8 mouse cellular contexts compared by ENCODE assay signal in the genomic region with DNA sequence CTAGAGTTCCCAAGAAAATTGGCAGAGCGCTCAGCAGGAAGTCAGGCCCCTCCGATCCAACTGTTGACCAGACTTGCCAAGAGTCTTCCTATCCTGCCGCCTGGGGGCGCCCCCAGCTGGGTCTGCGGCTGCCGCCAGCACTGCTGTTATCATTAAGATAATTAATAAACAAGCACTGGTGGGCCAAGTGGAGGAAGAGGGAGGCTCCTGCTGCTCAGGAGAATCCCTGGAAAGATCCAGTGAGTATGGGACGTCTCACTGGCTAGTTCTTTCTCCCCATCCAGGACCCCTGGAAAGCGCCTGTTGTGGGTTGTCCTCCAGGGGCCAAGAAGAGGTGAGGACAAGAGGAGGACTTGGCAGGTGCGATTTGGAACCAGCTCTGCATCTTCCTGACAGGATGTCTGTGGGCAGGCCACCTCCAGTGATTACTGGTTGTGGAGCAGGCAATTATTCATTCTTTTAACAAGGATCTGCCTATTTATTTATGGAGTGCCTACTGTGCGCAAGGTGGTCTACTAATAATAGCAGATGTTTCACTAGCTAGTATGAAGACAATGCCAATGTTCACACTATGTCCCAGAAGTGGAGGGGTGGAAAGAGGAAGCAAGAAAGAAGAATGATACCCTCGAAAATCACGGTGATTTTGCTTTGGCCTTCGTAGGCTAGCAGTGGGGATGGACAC. TPM values are rescaled to one million over a fixed set of nuclear protein-coding genes. Genes with fewer than 3 reads are reported as not detected.
DNase-seq lines count a peak whose midpoint lies in the region; ATAC-seq and TF ChIP-seq lines count a peak whose summit lies in the region.

No protein-coding gene starts in this region.

- H3K27ac ChIP-seq in MEL (ENCODE audit: control insufficient read depth, low read depth, low read length), result no peak overlapping the region
- 0 out of 2 replicates have a peak overlapping the region, but pooled peaks have one; percentile 6 for H3K27ac ChIP-seq in heart, embryonic 12.5 days (ENCODE audit: poor library complexity, severe bottlenecking)
- H3K27ac ChIP-seq in small intestine, adult 2 months (ENCODE audit: insufficient read depth, low read depth, low read length), result no peak overlapping the region

- peak; percentile 78 for DNase-seq in MEL (ENCODE audit: low read depth, low spot score)
- peak; percentile 71 to 76 for DNase-seq in cerebellum, postnatal 14 days
- peak; percentile 89 for DNase-seq in kidney, postnatal 10 days
- peak; percentile 83 for DNase-seq in lung, postnatal 36 days
- DNase-seq in frontal cortex, postnatal 25 days (ENCODE audit: low spot score in 2 of 2), result no peak

- peaks cover 14% of the 10 kb centered on the region for H3K27me3 ChIP-seq in C2C12 (ENCODE audit: control insufficient read depth, insufficient read depth, insufficient read length)
- H3K27me3 ChIP-seq in MEL (ENCODE audit: control insufficient read depth in 1 of 2, insufficient read depth in 2 of 2, low read length in 2 of 2), result peaks cover 0 to 5% of the 10 kb centered on the region in 2 experiments; a peak in 1 of 4 replicates
- peaks cover 20% of the 10 kb centered on the region; the same call in 1 of the 2 replicates for H3K27me3 ChIP-seq in heart, embryonic 12.5 days (replicated peaks)
- H3K27me3 ChIP-seq in small intestine, adult 2 months (ENCODE audit: control insufficient read depth, insufficient read depth, low read length), result peaks cover 11% of the 10 kb centered on the region

- H3K4me1 ChIP-seq in MEL (ENCODE audit: control insufficient read depth in 1 of 2, insufficient read depth in 2 of 2, low read length in 2 of 2), result peaks cover 2 to 12% of the 10 kb centered on the region in 2 experiments; a peak in 3 of 4 replicates
- H3K4me1 ChIP-seq in heart, embryonic 12.5 days (replicated peaks), result peaks cover 45% of the 10 kb centered on the region
- peaks cover 3% of the 10 kb centered on the region; the same call in 1 of the 2 replicates for H3K4me1 ChIP-seq in small intestine, adult 2 months (ENCODE audit: control insufficient read depth, insufficient read depth, insufficient read length, low read length)

- peak overlapping the region; percentile 97 for H3K4me2 ChIP-seq in heart, embryonic 12.5 days

- TF ChIP-seq CTCF in C2C12 (IDR thresholded peaks at IDR 0.05; ENCODE audit: control insufficient read depth, insufficient read depth, insufficient read length), result peak; percentile 43
- peak; percentile 70 to 91 (median 76) for TF ChIP-seq CTCF in MEL (IDR thresholded peaks at IDR 0.05 in 2 of 3, conservative IDR thresholded peaks at IDR 0.05 in 1 of 3; ENCODE audit: control insufficient read depth in 1 of 3, insufficient read depth in 1 of 3, low read depth in 2 of 3, low read length in 3 of 3, poor library complexity in 1 of 3, severe bottlenecking in 1 of 3)
- peak; percentile 57; the same call in 1 of the 2 replicates for TF ChIP-seq CTCF in small intestine, adult 2 months (IDR thresholded peaks at IDR 0.05; ENCODE audit: extremely low read depth, insufficient read length, insufficient replicate concordance, low read depth, low read length)

- H3K4me3 ChIP-seq in C2C12 (ENCODE audit: insufficient read depth, poor library complexity, severe bottlenecking) (no peak overlapping the region), MEL (ENCODE audit: control insufficient read depth in 1 of 2, insufficient read depth in 1 of 2, low read depth in 2 of 2, low read length in 2 of 2) (peak overlapping the region in 1 of 2 experiments; percentile 19; a peak in 1 of 4 replicates)
- peak overlapping the region; percentile 68; the same call in 1 of the 2 replicates for H3K4me3 ChIP-seq in heart, embryonic 12.5 days
- H3K4me3 ChIP-seq in small intestine, adult 2 months (ENCODE audit: low read depth, low read length), result no peak overlapping the region

- peak; percentile 59 for TF ChIP-seq RAD21 in MEL (IDR thresholded peaks at IDR 0.05; ENCODE audit: low read depth, low read length)

- H3K79me3 ChIP-seq in C2C12 (ENCODE audit: low read depth), result no peaks in the 10 kb centered on the region

- H3K36me3 ChIP-seq in C2C12 (ENCODE audit: control insufficient read depth, insufficient read depth), result no peaks in the 10 kb centered on the region
- 0 out of 4 replicates have a peak, but pooled peaks cover 0 to 4% of the 10 kb centered on the region in 2 experiments for H3K36me3 ChIP-seq in MEL (ENCODE audit: control insufficient read depth in 1 of 2, insufficient read depth in 2 of 2, low read length in 2 of 2)
- no peaks in the 10 kb centered on the region for H3K36me3 ChIP-seq in heart, embryonic 12.5 days
- H3K36me3 ChIP-seq in small intestine, adult 2 months (ENCODE audit: control insufficient read depth, insufficient read depth, low read length), result no peaks in the 10 kb centered on the region

- TF ChIP-seq POLR2A in MEL (IDR thresholded peaks at IDR 0.05; ENCODE audit: control insufficient read depth in 1 of 2, insufficient read depth in 1 of 2, low read depth in 1 of 2, low read length in 2 of 2, poor library complexity in 1 of 2), result no peak
- TF ChIP-seq POLR2A in small intestine, adult 2 months (IDR thresholded peaks at IDR 0.05; ENCODE audit: low read depth, low read length), result no peak

- no peak overlapping the region for H3K9ac ChIP-seq in MEL (ENCODE audit: control insufficient read depth, low read depth, low read length, poor library complexity, severe bottlenecking)
- no peak overlapping the region for H3K9ac ChIP-seq in heart, embryonic 12.5 days

- H3K9me3 ChIP-seq in MEL (replicated peaks; ENCODE audit: insufficient read depth, low read length), result no peaks in the 10 kb centered on the region
- H3K9me3 ChIP-seq in heart, embryonic 12.5 days (replicated peaks), result no peaks in the 10 kb centered on the region

- TF ChIP-seq EP300 in MEL (IDR thresholded peaks at IDR 0.05; ENCODE audit: low read depth in 1 of 2, low read length in 2 of 2), result no peak

- ATAC-seq in heart, embryonic 12.5 days (ENCODE audit: insufficient number of reproducible peaks, low FRiP score), result no peak

- no peak overlapping the region for H3ac ChIP-seq in C2C12 (ENCODE audit: control insufficient read depth, insufficient read length, low read depth)

- WGBS in heart, embryonic 12.5 days, result 10% methylated on average over 13 of the region's 13 CpGs
- 11% methylated on average over 13 of the region's 13 CpGs for WGBS in small intestine, adult 2 months

- H3K79me2 ChIP-seq in C2C12 (ENCODE audit: control insufficient read depth, insufficient read depth) (no peaks in the 10 kb centered on the region), MEL (ENCODE audit: control insufficient read depth, insufficient read depth, low read length, poor library complexity) (peaks cover 3% of the 10 kb centered on the region; the same call in 1 of the 2 replicates)

TF ChIP-seq in C2C12, 6 proteins besides CTCF, POLR2A, EP300 and RAD21:
- TF ChIP-seq CEBPB (IDR thresholded peaks at IDR 0.05; ENCODE audit: low read depth), result no peak
- TF ChIP-seq MAX (IDR thresholded peaks at IDR 0.05), result no peak
- no peak for TF ChIP-seq USF1 (IDR thresholded peaks at IDR 0.05; ENCODE audit: low read depth)
- no peak for TF ChIP-seq MYOG (IDR thresholded peaks at IDR 0.05; ENCODE audit: control insufficient read depth, extremely low read depth, insufficient read length)

TF ChIP-seq in MEL, 35 proteins besides CTCF, POLR2A, EP300 and RAD21:
- TF ChIP-seq ZMIZ1 (IDR thresholded peaks at IDR 0.05; ENCODE audit: low read depth, low read length) (no peak), SMC3 (IDR thresholded peaks at IDR 0.05; ENCODE audit: low read depth, low read length) (peak; percentile 58), HCFC1 (IDR thresholded peaks at IDR 0.05; ENCODE audit: low read depth, low read length) (peak; percentile 30; the same call in 1 of the 2 replicates), JUND (IDR thresholded peaks at IDR 0.05; ENCODE audit: low read depth, low read length) (no peak), MAZ (IDR thresholded peaks at IDR 0.05; ENCODE audit: low read depth, low read length) (no peak), ZC3H11A (IDR thresholded peaks at IDR 0.05; ENCODE audit: low read depth, low read length) (peak; percentile 2; the same call in 1 of the 2 replicates), POLR2AphosphoS5 (IDR thresholded peaks at IDR 0.05; ENCODE audit: borderline replicate concordance, low read depth, low read length) (no peak), ZKSCAN1 (IDR thresholded peaks at IDR 0.05; ENCODE audit: low read depth, low read length) (peak; percentile 86)

RNA-seq across cellular contexts. Expression of gene Tyro3, which starts 0.9 kb away (rescaled TPM):
- polyA plus RNA-seq in C2C12 (2012; fragmentation: generic; extraction: Trizol), result 9.3 TPM
- 11.0 and 11.2 TPM in 2 replicates for total RNA-seq in MEL (2012; rRNA removed)
- polyA plus RNA-seq in MEL (2012; ENCODE audit: insufficient read depth in 1 of 2, insufficient read length in 2 of 2, low read depth in 1 of 2, low replicate concordance in 2 of 2, missing spikeins in 1 of 2), result 10 to 100 TPM in 1 of 2 experiments, not detected in 1; 15.2 TPM
- 9.2 and 10.7 TPM in 2 replicates for polyA plus RNA-seq in heart, embryonic 12.5 days (2016; fragmentation: Nextera tagmentation; extraction: Ambion mirVana)
- polyA plus RNA-seq in small intestine, adult 2 months (2012; rRNA removed), result 3.2 and 6.3 TPM in 2 replicates

RNA-seq across cellular contexts. Expression of gene Rpap1, which starts 11.1 kb away (rescaled TPM):
- 14.2 TPM for polyA plus RNA-seq in C2C12 (2012; fragmentation: generic; extraction: Trizol)
- 12.9 and 13.6 TPM in 2 replicates for total RNA-seq in MEL (2012; rRNA removed)
- polyA plus RNA-seq in MEL (2012; ENCODE audit: insufficient read depth in 1 of 2, insufficient read length in 2 of 2, low read depth in 1 of 2, low replicate concordance in 2 of 2, missing spikeins in 1 of 2), result 10 to 100 TPM in 1 of 2 experiments, not detected in 1; 26.8 TPM
- 22.8 and 23.9 TPM in 2 replicates for polyA plus RNA-seq in heart, embryonic 12.5 days (2016; fragmentation: Nextera tagmentation; extraction: Ambion mirVana)
- 12.8 and 18.2 TPM in 2 replicates for polyA plus RNA-seq in small intestine, adult 2 months (2012; rRNA removed)

RNA-seq across cellular contexts. Expression of gene Ltk, which starts 38.2 kb away (rescaled TPM):
- 0.01 TPM for polyA plus RNA-seq in C2C12 (2012; fragmentation: generic; extraction: Trizol)
- 0.23 and 0.33 TPM in 2 replicates for total RNA-seq in MEL (2012; rRNA removed)
- polyA plus RNA-seq in MEL (2012; ENCODE audit: insufficient read depth in 1 of 2, insufficient read length in 2 of 2, low read depth in 1 of 2, low replicate concordance in 2 of 2, missing spikeins in 1 of 2), result 1 to 10 TPM in 1 of 2 experiments, not detected in 1; 2.5 TPM
- 0.13 and 0.17 TPM in 2 replicates for polyA plus RNA-seq in heart, embryonic 12.5 days (2016; fragmentation: Nextera tagmentation; extraction: Ambion mirVana)
- polyA plus RNA-seq in small intestine, adult 2 months (2012; rRNA removed), result 1.8 and 2.0 TPM in 2 replicates

RNA-seq across cellular contexts. Expression of gene Itpka, which starts 56.2 kb away (rescaled TPM):
- polyA plus RNA-seq in C2C12 (2012; fragmentation: generic; extraction: Trizol) (0.21 TPM), MEL (2012; ENCODE audit: insufficient read depth in 1 of 2, insufficient read length in 2 of 2, low read depth in 1 of 2, low replicate concordance in 2 of 2, missing spikeins in 1 of 2) (1 to 10 TPM in 1 of 2 experiments, not detected in 1; 3.1 TPM)
- 1.8 and 2.1 TPM in 2 replicates for total RNA-seq in MEL (2012; rRNA removed)
- 3.0 and 3.1 TPM in 2 replicates for polyA plus RNA-seq in heart, embryonic 12.5 days (2016; fragmentation: Nextera tagmentation; extraction: Ambion mirVana)
- polyA plus RNA-seq in small intestine, adult 2 months (2012; rRNA removed), result 21.6 and 39.7 TPM in 2 replicates

Comparison
In these comparisons a context has a peak if more than half of its experiments do, and no peak if none do; other contexts are left out.
1. DNase-seq: peak in MEL (single experiment), cerebellum, postnatal 14 days (2 of 2), kidney, postnatal 10 days (single experiment) and lung, postnatal 36 days (single experiment); none in frontal cortex, postnatal 25 days (0 of 2).
2. Peak in every context shown above with its lines, with median percentiles within 50 percentile points of each other: CTCF ChIP-seq.